Mouse (Mus musculus) ES-E14 (cell line): ENCODE measurements around the gene Arid5b. TPM values are rescaled to one million over a fixed set of nuclear protein-coding genes. Genes with fewer than 3 reads are reported as not detected.

Source experiments
- DNase-seq: peaks from one replicate; pipeline ENCODE4 v3.0.0-alpha.2; 2013; ENCODE audit warnings: low read depth, low spot score
- H3K27ac ChIP-seq: 2 replicates; pipeline ENCODE4 v1.5.1; 2012; ENCODE audit warnings: low read depth, mild to moderate bottlenecking, low read length, moderate library complexity, mixed read lengths; ENCODE audit not compliant: poor library complexity, insufficient read depth, severe bottlenecking
- H3K36me3 ChIP-seq: 2 replicates; pipeline ENCODE4 v1.6.1; 2012; ENCODE audit warnings: mild to moderate bottlenecking, low read length, moderate library complexity, mixed read lengths; ENCODE audit not compliant: control insufficient read depth, poor library complexity, insufficient read depth, severe bottlenecking
- H3K4me1 ChIP-seq, 2 experiments: fragments of 150-350 bp in 1 of 2; sonication (generic) in 1 of 2; 2 replicates each; pipeline ENCODE4 v1.6.1; 2012; ENCODE audit warnings: low read length in 2 of 2, mild to moderate bottlenecking in 1 of 2, mixed read lengths in 1 of 2; ENCODE audit not compliant: control insufficient read depth in 2 of 2, insufficient read depth in 2 of 2, poor library complexity in 1 of 2
- H3K4me3 ChIP-seq, 2 experiments: fragments of 150-350 bp in 1 of 2; sonication (generic) in 1 of 2; 2 replicates each; pipeline ENCODE4 v1.5.1; 2012; ENCODE audit warnings: low read length in 2 of 2, low read depth in 1 of 2, mild to moderate bottlenecking in 1 of 2, mixed read lengths in 1 of 2; ENCODE audit not compliant: insufficient read depth in 1 of 2, poor library complexity in 1 of 2, severe bottlenecking in 1 of 2
- H3K9ac ChIP-seq: 2 replicates; pipeline ENCODE4 v1.6.1; 2012; ENCODE audit warnings: low read depth, mild to moderate bottlenecking, low read length, mixed read lengths; ENCODE audit not compliant: poor library complexity, insufficient read depth, severe bottlenecking
- H3K9me3 ChIP-seq: fragments of 150-350 bp; sonication (generic); 2 replicates; pipeline ENCODE4 v1.6.1; 2012; ENCODE audit warnings: low read depth, mild to moderate bottlenecking, low read length; ENCODE audit not compliant: control insufficient read depth, insufficient read depth
- CHD2 ChIP-seq: IDR thresholded peaks from 2 replicates; pipeline ENCODE4 v1.6.1; 2014; ENCODE audit warnings: mild to moderate bottlenecking, low read depth, low read length, inconsistent platforms
- HCFC1 ChIP-seq: IDR thresholded peaks from 2 replicates; pipeline ENCODE4 v1.6.1; 2012; ENCODE audit warnings: low read length, inconsistent platforms, borderline replicate concordance; ENCODE audit not compliant: insufficient read depth
- MAFK ChIP-seq: IDR thresholded peaks from 2 replicates; pipeline ENCODE4 v1.6.1; 2014; ENCODE audit warnings: mild to moderate bottlenecking, low read depth, low read length, inconsistent platforms; ENCODE audit not compliant: insufficient read depth
- ZC3H11A ChIP-seq: IDR thresholded peaks from 2 replicates; pipeline ENCODE4 v1.6.1; 2012; ENCODE audit warnings: low read depth, mild to moderate bottlenecking, inconsistent platforms, low read length, borderline replicate concordance
- ZNF384 ChIP-seq: IDR thresholded peaks from 2 replicates; pipeline ENCODE4 v1.6.1; 2012; ENCODE audit warnings: low read depth, low read length, inconsistent platforms
- in situ Hi-C, 2 experiments: fragments of 600-800 bp; cut with MboI; formaldehyde crosslinking; loops; one replicate each; pipeline ENCODE4 v1.15.1; 2025; ENCODE audit warnings: low sequenced_read_pairs in 2 of 2, inconsistent platforms in 1 of 2; ENCODE audit not compliant: unreplicated experiment in 2 of 2
- total RNA-seq: library from RNA; depleted of rRNA; stranded (reverse); fragments of 300-350 nt; gene quantifications from 2 replicates; pipeline ENCODE4 v1.2.3, GENCODE M21; 2012; rRNA removed

The Arid5b gene
- total RNA-seq, result 24.6 and 26.2 TPM in 2 replicates

DNA sequence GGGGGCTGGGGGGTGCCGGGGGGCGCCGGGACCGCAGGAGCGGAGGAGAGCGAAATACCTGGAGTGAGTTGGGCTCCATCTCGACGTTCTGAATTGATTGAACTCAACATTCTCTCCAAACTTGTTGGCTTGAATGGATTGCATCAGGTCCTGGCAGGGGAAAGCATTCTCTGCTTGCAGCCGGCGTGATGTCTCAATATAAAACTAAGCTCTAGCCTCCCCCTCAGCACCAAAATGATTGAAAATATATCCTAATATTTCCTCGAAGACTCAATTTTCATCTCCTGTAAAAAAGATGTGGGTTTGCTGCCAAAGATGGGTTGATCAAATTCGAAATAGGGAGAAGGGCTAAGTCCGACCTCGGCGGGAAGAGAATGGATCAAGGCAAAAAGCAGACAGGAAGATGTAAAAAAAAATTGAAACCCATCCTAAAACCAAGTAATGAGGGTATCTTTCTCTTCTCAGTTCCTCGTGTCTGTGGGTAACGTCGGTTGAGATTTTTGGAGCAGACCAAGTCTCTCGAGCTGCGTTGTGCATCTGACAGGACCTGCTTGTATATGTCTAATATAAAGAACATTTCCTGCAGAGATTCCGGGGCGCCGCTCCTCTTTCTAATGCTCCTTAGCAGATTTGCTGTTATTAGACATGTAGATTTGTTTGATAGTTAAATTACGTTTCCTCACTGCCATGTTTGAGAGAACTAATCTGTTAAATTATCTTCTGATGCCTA, at the start of gene Arid5b:
Arid5b (minus strand) TSS at position 109 of the 730 bp plus-strand sequence.
- Histone ChIP-seq H3K4me3 (peak within 1 kb of the TSS; percentile 47 to 74), H3K27ac (no peak within 1 kb of the TSS), H3K36me3 (no peaks in the 10 kb centered on the region), H3K9me3 (no peaks in the 10 kb centered on the region), H3K9ac (no peak within 1 kb of the TSS), H3K4me1 (peaks cover 0 to 4% of the 10 kb centered on the region in 2 experiments; a peak in 3 of 4 replicates)
- in situ Hi-C loops, result no loop called here
- no peak for TF ChIP-seq ZC3H11A
- TF ChIP-seq MAFK, result no peak
- TF ChIP-seq ZNF384, result no peak
- no peak for TF ChIP-seq HCFC1
- no peak for TF ChIP-seq CHD2
- no peak for DNase-seq

DNA sequence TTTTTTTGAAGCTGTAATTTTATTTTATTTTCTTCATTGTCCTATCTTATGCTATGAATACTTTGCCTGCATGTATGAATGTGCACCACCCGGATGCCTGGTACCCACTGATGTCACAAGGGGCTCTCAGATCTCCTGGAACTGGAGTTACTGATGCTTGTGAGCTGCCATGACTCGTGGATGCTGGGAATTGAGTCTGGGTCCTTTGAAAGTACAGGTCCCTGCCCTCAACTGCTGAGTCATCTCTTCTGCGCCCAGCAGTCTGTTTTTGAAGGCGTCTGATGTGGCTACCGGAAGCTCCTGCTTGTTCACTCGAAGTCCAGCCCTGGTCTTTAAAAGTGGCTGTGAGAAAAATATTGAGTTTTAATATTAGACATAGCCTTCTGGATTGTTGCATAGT, 46.8 kb upstream of the Arid5b start:
- H3K4me1 ChIP-seq, result no peaks in the 10 kb centered on the region
- TF ChIP-seq HCFC1 (no peak), MAFK (peak; percentile 74), ZNF384 (no peak)
- H3K36me3 ChIP-seq, result no peaks in the 10 kb centered on the region
- no peak for DNase-seq
- no peak overlapping the region for H3K27ac ChIP-seq
- no peak overlapping the region for H3K9ac ChIP-seq
- no peaks in the 10 kb centered on the region for H3K9me3 ChIP-seq
- no peak overlapping the region for H3K4me3 ChIP-seq
- in situ Hi-C loops, result no loop called here

DNA sequence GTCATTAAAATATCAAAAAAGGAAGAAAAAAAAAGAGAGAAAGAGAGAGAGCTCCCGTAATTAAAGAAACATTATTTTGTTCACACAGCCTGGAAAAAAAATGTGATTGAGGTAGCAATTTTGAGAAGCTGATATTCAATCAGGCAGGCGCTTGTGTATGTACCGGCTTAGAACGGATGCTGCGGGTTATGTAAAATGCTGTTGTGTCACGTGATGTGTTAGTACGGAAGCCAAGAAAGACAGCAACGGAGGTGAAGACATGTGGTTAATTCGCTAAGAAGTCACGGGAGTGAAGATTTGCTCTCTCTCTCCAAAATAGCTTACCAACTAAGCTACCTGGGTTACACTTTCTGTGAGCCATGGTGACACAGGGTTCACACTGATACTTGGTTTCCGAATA, 45.5 kb upstream of the Arid5b start:
- Histone ChIP-seq H3K27ac (no peak overlapping the region), H3K9me3 (no peaks in the 10 kb centered on the region), H3K36me3 (no peaks in the 10 kb centered on the region), H3K4me3 (no peak overlapping the region), H3K9ac (no peak overlapping the region), H3K4me1 (no peaks in the 10 kb centered on the region)
- in situ Hi-C loops, result no loop called here
- TF ChIP-seq CHD2 (no peak), ZNF384 (no peak), HCFC1 (no peak), MAFK (no peak), ZC3H11A (no peak)
- DNase-seq, result no peak

DNA sequence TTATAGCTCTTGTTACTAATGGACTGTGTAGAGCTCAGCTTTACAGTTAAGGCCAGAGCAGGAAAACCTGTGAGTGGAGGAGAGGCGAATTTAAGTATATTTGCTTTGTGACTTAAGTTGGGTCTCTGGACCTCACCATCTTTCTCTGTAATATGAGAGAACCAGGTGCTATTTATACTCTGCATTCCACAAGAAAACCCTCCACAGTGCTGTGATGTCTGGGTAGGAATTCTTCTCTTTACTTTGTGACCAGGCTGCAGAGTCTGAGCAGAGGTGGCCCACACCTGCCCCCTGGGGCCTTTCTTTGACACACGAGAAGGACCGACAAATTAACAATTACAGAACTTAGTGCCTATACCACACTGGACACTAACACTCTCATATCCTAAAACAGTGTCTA, 44.6 kb upstream of the Arid5b start:
- no peaks in the 10 kb centered on the region for H3K4me1 ChIP-seq

DNA sequence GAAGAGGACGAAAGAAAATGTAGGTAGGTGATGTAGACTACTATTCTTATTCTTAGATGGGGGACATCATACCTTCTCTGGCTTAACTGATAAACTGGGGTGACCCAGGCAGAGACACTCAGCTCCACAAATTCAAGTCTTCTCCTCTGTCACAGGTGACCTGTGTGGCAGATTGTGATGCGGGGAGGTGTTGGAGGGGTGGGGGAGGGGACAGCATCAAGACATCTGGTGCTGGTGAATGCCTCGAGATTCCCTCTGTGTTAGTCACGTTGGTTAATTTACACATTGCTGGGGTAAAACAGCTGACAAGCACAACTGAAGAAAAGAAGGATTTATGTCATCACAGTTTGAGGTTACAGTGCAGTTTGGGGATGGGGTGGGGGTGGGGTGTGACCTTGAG, 42.4 kb upstream of the Arid5b start:
- H3K36me3 ChIP-seq, result no peaks in the 10 kb centered on the region
- in situ Hi-C loops, result no loop called here
- TF ChIP-seq ZC3H11A (no peak), HCFC1 (no peak), CHD2 (no peak)
- no peak overlapping the region for H3K9ac ChIP-seq
- DNase-seq, result no peak
- no peaks in the 10 kb centered on the region for H3K9me3 ChIP-seq
- no peaks in the 10 kb centered on the region for H3K4me1 ChIP-seq
- H3K27ac ChIP-seq, result no peak overlapping the region
- no peak overlapping the region for H3K4me3 ChIP-seq

More for the DNA sequence above, 44.6 kb upstream of the Arid5b start:
- no peak overlapping the region for H3K27ac ChIP-seq
- no peak overlapping the region for H3K4me3 ChIP-seq
- DNase-seq, result no peak
- TF ChIP-seq ZNF384 (no peak), ZC3H11A (no peak), CHD2 (no peak), HCFC1 (no peak), MAFK (no peak)
- H3K9me3 ChIP-seq, result no peaks in the 10 kb centered on the region
- no peaks in the 10 kb centered on the region for H3K36me3 ChIP-seq
- H3K9ac ChIP-seq, result no peak overlapping the region
- in situ Hi-C loops, result no loop called here
